Mouse (Mus musculus) heart, embryonic 10.5 days (tissue): ENCODE data around the gene Agk. TPM values are rescaled to one million over a fixed set of nuclear protein-coding genes. Genes with fewer than 3 reads are reported as not detected.

Source experiments
- DNase-seq: peaks from one replicate; pipeline ENCODE4 v3.0.0-alpha.2; 2017; ENCODE audit warnings: low spot score
- H3K27ac ChIP-seq: fragments of 300-500 bp; sonication (generic); 2 replicates; pipeline ENCODE4 v1.5.1; 2016; ENCODE audit warnings: mild to moderate bottlenecking
- H3K27me3 ChIP-seq: fragments of 300-500 bp; sonication (generic); 2 replicates; pipeline ENCODE4 v1.6.1; 2016; ENCODE audit warnings: mild to moderate bottlenecking; ENCODE audit not compliant: poor library complexity, insufficient read depth, severe bottlenecking
- H3K36me3 ChIP-seq: fragments of 300-500 bp; sonication (generic); 2 replicates; pipeline ENCODE4 v1.6.1; 2016; ENCODE audit warnings: mild to moderate bottlenecking, moderate library complexity
- H3K4me1 ChIP-seq: fragments of 300-500 bp; sonication (generic); 2 replicates; pipeline ENCODE4 v1.6.1; 2016; ENCODE audit warnings: mild to moderate bottlenecking
- H3K4me3 ChIP-seq: fragments of 300-500 bp; sonication (generic); 2 replicates; pipeline ENCODE4 v1.5.1; 2016; ENCODE audit warnings: mild to moderate bottlenecking, moderate library complexity
- H3K9me3 ChIP-seq: fragments of 300-500 bp; sonication (generic); 2 replicates; pipeline ENCODE4 v1.6.1; 2016; ENCODE audit warnings: mild to moderate bottlenecking, moderate library complexity
- WGBS: fragments of 180-500 bp; shearing (Covaris S2); methylation state at CpG from one replicate; pipeline ENCODE4 v1.1.7; 2016; 5-methylcytosine and 5-hydroxymethylcytosine counted together
- polyA plus RNA-seq: library from polyadenylated mRNA; unstranded; fragments of >200 nt; fragmentation: Nextera tagmentation; extraction: Ambion mirVana; gene quantifications from 2 replicates; pipeline ENCODE4 v1.2.1, GENCODE M21; 2016

Gene Agk
- polyA plus RNA-seq, 1 experiment from 2014 or later, result 45.7 TPM

DNA sequence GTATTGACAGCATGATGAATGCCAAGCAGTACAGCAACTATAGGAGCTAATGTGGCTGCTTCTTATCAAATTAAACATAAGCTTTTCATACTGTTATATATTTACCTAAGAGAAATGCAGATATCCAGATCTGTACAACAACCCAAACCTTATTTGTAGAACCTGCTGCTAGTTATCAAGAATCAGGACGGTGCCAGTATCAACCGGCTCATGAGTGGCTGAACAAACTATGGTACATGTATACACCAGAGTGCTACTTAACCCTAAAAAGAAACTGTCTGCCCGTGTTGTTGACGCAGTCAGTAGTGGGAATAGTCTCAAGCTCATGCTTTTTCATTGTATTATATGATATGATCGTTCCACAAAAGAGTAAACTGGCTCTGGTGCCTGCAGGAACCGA, 46.1 kb downstream of the Agk start:
- DNase-seq, result no peak
- 90% methylated on average over 6 of the region's 6 CpGs for WGBS

DNA sequence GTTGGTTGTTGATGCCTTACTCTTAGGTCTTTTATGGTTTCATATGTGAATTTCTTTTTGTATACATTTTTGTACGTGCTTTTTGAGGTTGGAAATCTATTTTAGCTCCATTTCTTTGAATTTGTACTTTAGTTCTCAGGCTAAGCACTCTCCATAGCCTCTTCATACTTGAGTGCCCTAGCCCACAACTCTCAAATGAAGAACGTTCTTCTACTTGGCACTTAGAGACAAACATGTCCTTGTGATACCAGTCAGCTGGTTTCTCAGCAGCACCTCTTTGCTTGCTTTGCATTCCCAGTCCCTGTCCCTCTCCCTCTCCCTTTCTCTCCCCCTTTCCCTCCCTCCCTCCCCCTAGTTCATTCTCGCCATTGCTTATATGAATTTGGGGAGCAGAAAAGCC, 55.2 kb downstream of the Agk start:
- H3K27ac ChIP-seq, result no peak overlapping the region
- no peaks in the 10 kb centered on the region for H3K4me1 ChIP-seq
- no peak overlapping the region for H3K4me3 ChIP-seq
- no peaks in the 10 kb centered on the region for H3K9me3 ChIP-seq
- WGBS, result 76% methylated on average over 3 of the region's 3 CpGs
- no peak for DNase-seq
- peaks cover 8% of the 10 kb centered on the region; the same call in 1 of the 2 replicates for H3K36me3 ChIP-seq
- no peaks in the 10 kb centered on the region for H3K27me3 ChIP-seq

More for the DNA sequence above, 46.1 kb downstream of the Agk start:
- peaks cover 14% of the 10 kb centered on the region; the same call in 1 of the 2 replicates for H3K36me3 ChIP-seq
- H3K27ac ChIP-seq, result no peak overlapping the region
- H3K9me3 ChIP-seq, result no peaks in the 10 kb centered on the region
- H3K4me1 ChIP-seq, result peaks cover 6% of the 10 kb centered on the region; the same call in 1 of the 2 replicates
- H3K27me3 ChIP-seq, result no peaks in the 10 kb centered on the region
- H3K4me3 ChIP-seq, result no peak overlapping the region

DNA sequence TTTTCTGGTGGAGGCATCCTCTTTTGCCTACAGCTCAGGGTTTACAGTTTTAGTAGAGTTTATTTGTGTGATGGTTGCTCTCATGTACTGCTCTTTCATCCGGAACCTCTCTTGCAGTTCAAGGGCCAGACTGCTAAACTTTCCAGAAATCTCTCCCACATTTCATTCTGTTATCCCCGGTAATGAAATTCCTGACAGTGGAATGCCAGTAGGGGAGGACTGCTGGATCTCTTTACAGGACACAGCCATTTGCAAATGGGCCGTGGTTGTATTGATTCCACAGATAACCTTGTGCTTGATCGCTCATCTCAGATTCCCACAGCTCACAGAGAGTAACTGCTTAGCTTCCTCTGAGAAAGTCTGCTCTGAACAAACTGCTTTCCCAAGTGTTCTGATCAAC, 56.9 kb downstream of the Agk start:
- DNase-seq, result no peak
- Histone ChIP-seq H3K9me3 (no peaks in the 10 kb centered on the region), H3K4me3 (no peak overlapping the region), H3K27me3 (no peaks in the 10 kb centered on the region), H3K36me3 (peaks cover 9% of the 10 kb centered on the region; the same call in 1 of the 2 replicates), H3K27ac (no peak overlapping the region), H3K4me1 (no peaks in the 10 kb centered on the region)
- 80% methylated on average over 4 of the region's 4 CpGs for whole genome bisulfite sequencing

DNA sequence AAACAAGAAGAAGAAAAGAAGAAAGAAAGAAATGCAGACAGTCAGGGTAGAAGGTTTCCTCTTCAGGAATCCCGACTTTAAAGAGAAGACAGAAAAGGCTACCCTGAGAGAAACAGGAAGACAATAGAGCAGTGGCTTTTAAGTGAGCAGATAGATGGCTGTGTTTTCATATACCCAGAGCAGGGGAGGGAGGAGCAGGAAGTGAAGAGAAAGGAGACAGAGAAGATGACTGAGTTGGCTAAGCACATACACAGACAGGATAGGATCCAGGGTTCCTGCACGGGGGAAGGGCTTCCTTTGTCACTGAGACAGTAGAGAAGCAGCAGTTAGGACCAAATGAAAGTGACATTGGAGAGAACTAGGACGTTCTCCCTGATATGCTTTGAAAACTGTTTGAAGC, 60.7 kb downstream of the Agk start:
- DNase-seq, result no peak
- peaks cover 9% of the 10 kb centered on the region; the same call in 1 of the 2 replicates for H3K4me1 ChIP-seq
- WGBS, result 53% methylated on average over 3 of the region's 3 CpGs
- no peaks in the 10 kb centered on the region for H3K9me3 ChIP-seq
- 0 out of 2 replicates have a peak, but pooled peaks cover 3% of the 10 kb centered on the region for H3K36me3 ChIP-seq
- no peak overlapping the region for H3K27ac ChIP-seq
- no peak overlapping the region for H3K4me3 ChIP-seq
- no peaks in the 10 kb centered on the region for H3K27me3 ChIP-seq

DNA sequence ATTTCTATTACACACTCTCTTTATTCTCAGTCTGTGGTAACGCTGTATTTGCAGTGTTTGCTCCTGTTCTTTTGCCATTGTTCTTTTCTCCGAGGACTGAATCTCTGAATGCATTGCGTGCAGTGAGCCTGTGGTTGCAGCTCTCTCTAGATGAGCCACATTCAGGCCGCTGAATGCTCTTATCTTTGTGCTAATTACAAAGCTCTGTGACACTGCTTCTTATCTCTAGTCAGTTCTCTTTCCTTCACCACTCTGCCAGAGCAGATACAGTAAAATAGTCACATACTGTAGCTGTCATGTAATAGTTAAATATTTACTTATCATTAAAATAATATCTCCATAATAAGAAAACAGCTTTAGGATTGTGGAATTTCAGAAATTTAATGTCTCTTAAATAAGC, 63.7 kb downstream of the Agk start:
- Histone ChIP-seq H3K27me3 (no peaks in the 10 kb centered on the region), H3K4me1 (peaks cover 9% of the 10 kb centered on the region; the same call in 1 of the 2 replicates), H3K9me3 (no peaks in the 10 kb centered on the region), H3K27ac (no peak overlapping the region), H3K4me3 (0 out of 2 replicates have a peak overlapping the region, but pooled peaks have one; percentile 12), H3K36me3 (0 out of 2 replicates have a peak, but pooled peaks cover 3% of the 10 kb centered on the region)
- DNase-seq, result no peak
- 17% methylated on average over 4 of the region's 4 CpGs for WGBS

DNA sequence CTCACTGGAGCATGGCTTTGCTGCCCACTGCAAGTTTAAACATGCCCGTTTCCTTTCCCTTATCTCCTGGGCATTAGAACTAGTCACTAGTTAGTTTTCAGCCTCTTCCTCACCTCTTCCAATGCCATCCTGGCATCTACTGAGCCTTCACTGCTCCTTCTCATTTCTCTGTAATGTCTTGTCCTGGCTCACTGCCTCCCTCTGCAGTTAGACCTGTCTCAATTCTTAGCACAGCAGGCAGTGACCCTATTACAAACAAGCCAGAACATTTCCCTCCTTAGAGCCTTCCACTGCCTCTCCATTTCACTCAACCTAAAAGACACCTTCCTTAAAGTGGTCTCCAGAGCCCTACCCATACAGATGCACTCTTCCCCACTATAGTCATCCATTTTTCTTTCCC, 66.0 kb downstream of the Agk start:
- DNase-seq, result no peak
- Histone ChIP-seq H3K4me1 (peaks cover 9% of the 10 kb centered on the region; the same call in 1 of the 2 replicates), H3K4me3 (no peak overlapping the region), H3K9me3 (no peaks in the 10 kb centered on the region), H3K27me3 (no peaks in the 10 kb centered on the region), H3K27ac (no peak overlapping the region), H3K36me3 (0 out of 2 replicates have a peak, but pooled peaks cover 3% of the 10 kb centered on the region)
- 72% methylated on average over 1 of the region's 1 CpGs for WGBS

DNA sequence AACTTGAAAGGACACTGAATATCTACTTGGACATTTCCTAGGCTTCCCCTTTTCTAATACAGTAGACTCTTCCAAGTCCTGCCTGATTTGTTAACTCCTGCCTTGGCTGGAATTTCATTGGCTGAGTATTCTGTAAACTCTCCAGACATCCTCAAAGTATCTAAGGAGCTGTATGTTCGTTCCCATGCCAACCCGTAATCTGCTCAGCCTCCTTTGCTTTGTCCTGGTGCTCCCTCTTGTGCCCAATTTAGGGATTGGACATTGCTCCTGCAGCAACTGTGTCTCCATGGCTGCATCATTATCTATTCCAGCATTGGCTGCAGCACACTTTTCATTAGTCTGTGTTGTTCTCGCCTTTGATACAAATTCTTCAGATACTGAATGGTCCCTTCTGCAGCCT, 68.2 kb downstream of the Agk start:
- H3K9me3 ChIP-seq, result no peaks in the 10 kb centered on the region
- no peak overlapping the region for H3K4me3 ChIP-seq
- H3K36me3 ChIP-seq, result peaks cover 14% of the 10 kb centered on the region
- WGBS, result 28% methylated on average over 3 of the region's 3 CpGs
- DNase-seq, result peak; percentile 79
- H3K27me3 ChIP-seq, result no peaks in the 10 kb centered on the region
- H3K4me1 ChIP-seq, result peaks cover 6% of the 10 kb centered on the region; the same call in 1 of the 2 replicates
- no peak overlapping the region for H3K27ac ChIP-seq

DNA sequence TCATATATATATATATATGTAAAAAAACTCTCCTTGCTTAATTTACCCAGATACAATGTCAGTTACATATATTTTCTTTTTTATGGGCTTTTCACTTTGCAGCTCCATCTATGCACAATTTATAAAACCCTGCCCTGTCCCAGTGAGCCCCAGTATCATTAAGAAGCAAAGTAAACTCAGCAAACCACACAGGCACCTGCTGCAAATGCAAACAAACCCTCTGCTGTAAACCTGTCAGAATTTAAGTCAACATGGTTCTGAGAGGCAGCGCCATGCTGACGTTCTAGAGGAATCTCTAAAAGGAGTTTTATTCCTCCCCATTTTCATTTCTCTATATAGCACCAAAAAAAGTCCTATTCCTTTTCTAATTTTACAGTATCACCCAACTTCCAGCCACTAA, 77.1 kb downstream of the Agk start:
- Histone ChIP-seq H3K4me3 (no peak overlapping the region), H3K4me1 (no peaks in the 10 kb centered on the region), H3K9me3 (no peaks in the 10 kb centered on the region), H3K27ac (no peak overlapping the region), H3K27me3 (no peaks in the 10 kb centered on the region), H3K36me3 (peaks cover 68% of the 10 kb centered on the region)
- no peak for DNase-seq
- WGBS, result 89% methylated on average over 2 of the region's 2 CpGs

DNA sequence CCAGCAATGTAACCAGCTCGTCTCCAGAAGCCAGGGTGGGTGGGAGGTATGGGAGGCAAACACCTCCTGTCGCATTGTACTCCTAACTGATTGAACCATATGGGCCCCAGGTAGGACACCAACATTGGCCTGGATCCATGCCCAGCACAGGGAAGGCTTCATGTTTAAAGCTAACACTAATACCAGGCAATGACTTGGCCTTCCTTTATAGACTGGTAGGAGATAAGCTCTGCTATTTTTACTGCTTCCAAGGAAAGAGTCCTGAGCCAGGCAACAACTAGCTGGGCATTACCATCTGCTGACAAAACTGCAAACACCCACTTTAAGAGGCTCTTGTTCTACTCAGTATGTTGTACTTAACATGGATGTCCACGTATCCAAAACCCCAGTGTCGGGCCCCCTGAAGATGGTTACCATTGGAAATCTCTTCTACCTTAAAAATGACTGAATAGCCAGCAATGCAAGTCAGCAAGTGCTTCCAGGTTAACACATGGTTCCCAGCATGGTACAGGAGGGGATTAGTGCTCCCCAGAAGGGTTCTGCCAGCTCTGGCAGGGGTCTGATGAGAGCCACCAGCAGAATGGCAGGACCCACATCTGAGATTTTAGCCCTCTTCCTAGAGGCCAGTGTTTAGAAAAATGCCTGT, 78.8 kb downstream of the Agk start:
- DNase-seq, result no peak
- 84% methylated on average over 4 of the region's 4 CpGs for WGBS
- H3K27me3 ChIP-seq, result no peaks in the 10 kb centered on the region
- H3K36me3 ChIP-seq, result peaks cover 58% of the 10 kb centered on the region
- H3K4me1 ChIP-seq, result no peaks in the 10 kb centered on the region
- no peak overlapping the region for H3K27ac ChIP-seq
- no peak overlapping the region for H3K4me3 ChIP-seq
- H3K9me3 ChIP-seq, result no peaks in the 10 kb centered on the region

DNA sequence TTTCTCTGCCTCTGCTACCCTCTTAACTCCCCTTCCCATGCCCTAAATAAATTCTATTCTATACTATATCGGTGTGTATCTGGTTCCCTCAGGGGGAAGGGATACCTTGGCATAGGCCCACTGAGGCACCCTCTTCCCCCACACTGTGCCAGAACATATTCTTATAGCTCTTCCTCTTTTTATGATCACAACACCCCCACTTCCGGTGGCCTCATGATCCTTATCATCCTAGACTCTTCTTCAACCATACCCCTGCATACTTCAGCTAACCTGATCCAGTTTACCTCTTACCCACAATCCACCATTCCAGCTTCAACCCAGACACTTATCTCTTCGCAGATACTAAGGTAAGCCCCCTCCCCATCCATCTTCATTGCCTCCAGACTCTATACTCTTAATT, 86.1 kb downstream of the Agk start:
- no peak overlapping the region for H3K4me3 ChIP-seq
- H3K9me3 ChIP-seq, result no peaks in the 10 kb centered on the region
- no peaks in the 10 kb centered on the region for H3K4me1 ChIP-seq
- WGBS, result 84% methylated on average over 3 of the region's 3 CpGs
- DNase-seq, result no peak
- no peaks in the 10 kb centered on the region for H3K27me3 ChIP-seq
- no peak overlapping the region for H3K27ac ChIP-seq
- H3K36me3 ChIP-seq, result peaks cover 19% of the 10 kb centered on the region

DNA sequence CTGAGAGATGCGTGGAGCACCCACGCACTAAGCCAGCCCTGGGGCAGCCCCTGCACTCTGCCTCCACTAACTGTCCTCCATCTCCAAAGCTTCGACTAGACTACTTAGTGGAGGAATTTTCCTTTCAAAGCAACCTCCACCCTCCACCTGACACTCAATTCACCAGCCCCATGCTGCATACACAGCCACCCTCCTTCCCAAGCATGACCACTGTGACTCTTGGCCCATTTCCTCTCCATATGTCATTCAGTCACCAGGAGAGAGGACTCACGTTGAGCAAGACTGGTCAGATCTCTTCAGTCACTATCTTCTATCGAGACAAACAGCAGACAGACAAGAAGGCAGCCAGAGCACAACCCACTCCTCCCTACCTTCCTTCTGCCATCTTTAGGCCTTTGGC, 88.1 kb downstream of the Agk start:
- 82% methylated on average over 5 of the region's 5 CpGs for WGBS
- Histone ChIP-seq H3K4me3 (no peak overlapping the region), H3K27ac (no peak overlapping the region), H3K9me3 (no peaks in the 10 kb centered on the region), H3K27me3 (no peaks in the 10 kb centered on the region), H3K4me1 (no peaks in the 10 kb centered on the region), H3K36me3 (peaks cover 5% of the 10 kb centered on the region; the same call in 1 of the 2 replicates)
- DNase-seq, result no peak

DNA sequence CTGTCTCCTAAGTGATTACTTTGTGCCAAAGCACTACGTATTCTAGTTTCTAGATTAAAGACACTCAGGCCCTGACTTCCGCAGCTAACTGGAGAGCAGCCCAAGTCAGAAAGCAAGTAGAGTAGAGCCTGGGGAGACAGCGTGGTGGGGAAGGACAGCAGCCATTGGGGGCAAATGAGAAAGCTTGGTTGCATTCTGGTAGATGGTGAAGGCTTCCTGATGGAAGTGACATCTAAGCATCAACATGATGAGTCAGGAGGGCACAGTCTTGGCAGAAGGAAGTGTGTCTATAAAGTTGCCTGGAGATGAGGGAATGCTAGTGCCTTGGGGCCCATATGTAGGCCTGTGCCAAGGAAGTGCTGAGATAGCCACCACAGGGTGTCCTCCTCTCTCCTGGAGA, 88.6 kb downstream of the Agk start:
- Histone ChIP-seq H3K9me3 (no peaks in the 10 kb centered on the region), H3K4me1 (no peaks in the 10 kb centered on the region), H3K36me3 (peaks cover 4% of the 10 kb centered on the region; the same call in 1 of the 2 replicates), H3K4me3 (no peak overlapping the region), H3K27me3 (no peaks in the 10 kb centered on the region), H3K27ac (no peak overlapping the region)
- WGBS, result 92% methylated on average over 3 of the region's 3 CpGs
- no peak for DNase-seq

DNA sequence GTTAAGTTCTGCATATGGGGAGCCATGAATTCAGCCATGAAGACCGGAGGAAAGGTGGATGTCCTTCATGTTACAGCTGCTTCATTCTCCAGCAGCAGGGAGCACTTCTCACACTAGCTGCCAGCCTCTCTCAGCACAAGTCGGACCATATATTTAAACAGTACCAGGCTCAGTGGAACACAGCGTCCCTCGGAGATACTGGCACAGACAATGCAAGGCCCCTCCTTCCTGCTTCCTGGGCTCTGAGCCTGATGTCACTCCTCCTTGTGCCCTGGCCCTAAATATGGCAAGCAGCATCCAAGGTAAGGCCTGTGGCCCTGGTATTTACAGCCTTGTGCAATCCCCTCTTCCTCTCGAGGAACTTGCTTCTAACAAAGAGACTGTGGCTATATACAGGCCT, 90.8 kb downstream of the Agk start:
- Histone ChIP-seq H3K27ac (no peak overlapping the region), H3K4me1 (no peaks in the 10 kb centered on the region), H3K9me3 (no peaks in the 10 kb centered on the region), H3K4me3 (no peak overlapping the region), H3K27me3 (no peaks in the 10 kb centered on the region), H3K36me3 (no peaks in the 10 kb centered on the region)
- 81% methylated on average over 5 of the region's 5 CpGs for WGBS
- DNase-seq, result no peak

DNA sequence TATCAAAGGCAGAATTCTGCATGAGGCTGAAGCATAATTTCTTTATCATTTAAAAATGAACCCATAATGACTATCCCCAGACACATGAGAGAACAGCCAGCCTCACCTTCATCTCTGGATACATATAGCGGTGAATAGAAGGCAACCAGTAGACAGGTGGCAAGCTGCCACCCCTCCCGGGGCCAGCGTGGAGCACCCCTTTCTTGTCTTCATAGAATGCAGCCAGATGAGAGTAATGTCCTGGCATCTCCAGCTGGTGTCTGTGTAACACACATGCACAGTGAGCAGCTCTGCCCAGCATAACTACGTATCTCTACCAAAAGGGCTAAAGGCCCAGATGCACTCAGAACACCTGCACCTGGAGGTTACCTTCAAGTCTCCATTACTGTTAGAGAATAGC, 93.4 kb downstream of the Agk start:
- no peak overlapping the region for H3K27ac ChIP-seq
- H3K36me3 ChIP-seq, result no peaks in the 10 kb centered on the region
- H3K4me1 ChIP-seq, result no peaks in the 10 kb centered on the region
- no peak for DNase-seq
- no peaks in the 10 kb centered on the region for H3K27me3 ChIP-seq
- 95% methylated on average over 4 of the region's 4 CpGs for WGBS
- H3K9me3 ChIP-seq, result no peaks in the 10 kb centered on the region
- no peak overlapping the region for H3K4me3 ChIP-seq
